Mouse (Mus musculus) lung, postnatal 0 days (tissue): ENCODE measurements at regions not wholly inside any gene's neighbourhood (a gene's known extent, or its start where the extent isn't known, plus 50 kb on each side); places are given as distances from the start of the nearest gene placed in this dataset.

Experiments
- ATAC-seq: fragments of 200-750 bp; cut with Nextera tagmentation; 2 replicates; pipeline ENCODE4 v1.8.0; 2017; ENCODE audit warnings: moderate library complexity
- DNase-seq: peaks from one replicate; pipeline ENCODE4 v3.0.0-alpha.2; 2016; ENCODE audit warnings: low spot score
- H3K27ac ChIP-seq: fragments of 300-500 bp; sonication (generic); 2 replicates; pipeline ENCODE4 v1.5.1; 2014; ENCODE audit warnings: antibody characterized with exemption, mild to moderate bottlenecking, low read length, mixed read lengths
- H3K27me3 ChIP-seq: fragments of 300-500 bp; sonication (generic); replicated peaks from 2 replicates; pipeline ENCODE4 v1.6.1; 2014; ENCODE audit warnings: low read length, mixed read lengths; ENCODE audit not compliant: insufficient read depth
- H3K36me3 ChIP-seq: fragments of 300-500 bp; sonication (generic); 2 replicates; pipeline ENCODE4 v1.6.1; 2014; ENCODE audit warnings: low read length, mixed read lengths; ENCODE audit not compliant: insufficient read depth
- H3K4me1 ChIP-seq: fragments of 300-500 bp; sonication (generic); 2 replicates; pipeline ENCODE4 v1.6.1; 2014; ENCODE audit warnings: antibody characterized with exemption, low read depth, low read length, mixed read lengths; ENCODE audit not compliant: insufficient read depth
- H3K4me2 ChIP-seq: fragments of 300-500 bp; sonication (generic); replicated peaks from 2 replicates; pipeline ENCODE4 v1.6.1; 2014; ENCODE audit warnings: low read depth, mild to moderate bottlenecking, low read length, moderate library complexity, mixed read lengths
- H3K4me3 ChIP-seq: fragments of 300-500 bp; sonication (generic); 2 replicates; pipeline ENCODE4 v1.5.1; 2014; ENCODE audit warnings: low read depth, low read length
- H3K9ac ChIP-seq: fragments of 300-500 bp; sonication (generic); replicated peaks from 2 replicates; pipeline ENCODE4 v1.6.1; 2014; ENCODE audit warnings: low read depth, mild to moderate bottlenecking
- H3K9me3 ChIP-seq: fragments of 300-500 bp; sonication (generic); 2 replicates; pipeline ENCODE4 v1.6.1; 2016; ENCODE audit warnings: low read length, mixed read lengths
- CTCF ChIP-seq: IDR thresholded peaks from 2 replicates; pipeline ENCODE4 v1.5.1; 2016; ENCODE audit warnings: antibody characterized with exemption, mild to moderate bottlenecking
- EP300 ChIP-seq: IDR thresholded peaks from 2 replicates; pipeline ENCODE4 v1.6.1; 2016; ENCODE audit warnings: antibody characterized with exemption, mild to moderate bottlenecking, control low read depth
- WGBS: fragments of 180-500 bp; shearing (Covaris S2); extraction: QIAGEN DNeasy Blood & Tissue Kit; methylation state at CpG from one replicate; pipeline ENCODE4 v1.1.7; 2014; 5-methylcytosine and 5-hydroxymethylcytosine counted together

GRCm38 (mm10) chr15:68387349-68388065 is 1886.8 kb upstream of the Lrrc6 start:
- no peaks in the 10 kb centered on the region for H3K9me3 ChIP-seq
- no peak overlapping the region for H3K27ac ChIP-seq
- H3K27me3 ChIP-seq, result no peaks in the 10 kb centered on the region
- H3K4me3 ChIP-seq, result no peak overlapping the region
- no peak overlapping the region for H3K9ac ChIP-seq
- DNase-seq, result peak; percentile 64
- TF ChIP-seq EP300 (no peak), CTCF (no peak)
- WGBS, result 67% methylated on average over 4 of the region's 4 CpGs
- no peaks in the 10 kb centered on the region for H3K36me3 ChIP-seq
- peak; percentile 63 for ATAC-seq
- H3K4me1 ChIP-seq, result no peaks in the 10 kb centered on the region
- H3K4me2 ChIP-seq, result no peak overlapping the region

- H3K9me3 ChIP-seq, result no peaks in the 10 kb centered on the region
- no peak overlapping the region for H3K27ac ChIP-seq
- DNase-seq (no peak), ATAC-seq (no peak)
- H3K4me1 ChIP-seq, result no peaks in the 10 kb centered on the region
- H3K4me2 ChIP-seq, result no peak overlapping the region
- 58% methylated on average over 10 of the region's 10 CpGs for WGBS
- no peaks in the 10 kb centered on the region for H3K36me3 ChIP-seq
- H3K9ac ChIP-seq, result no peak overlapping the region
- H3K4me3 ChIP-seq, result no peak overlapping the region
- TF ChIP-seq EP300 (no peak), CTCF (no peak; the same call in 1 of the 2 replicates)
- H3K27me3 ChIP-seq, result no peaks in the 10 kb centered on the region
Measured at GRCm38 (mm10) chr15:68384571-68385335, 1884.0 kb upstream of the Lrrc6 start.

DNA sequence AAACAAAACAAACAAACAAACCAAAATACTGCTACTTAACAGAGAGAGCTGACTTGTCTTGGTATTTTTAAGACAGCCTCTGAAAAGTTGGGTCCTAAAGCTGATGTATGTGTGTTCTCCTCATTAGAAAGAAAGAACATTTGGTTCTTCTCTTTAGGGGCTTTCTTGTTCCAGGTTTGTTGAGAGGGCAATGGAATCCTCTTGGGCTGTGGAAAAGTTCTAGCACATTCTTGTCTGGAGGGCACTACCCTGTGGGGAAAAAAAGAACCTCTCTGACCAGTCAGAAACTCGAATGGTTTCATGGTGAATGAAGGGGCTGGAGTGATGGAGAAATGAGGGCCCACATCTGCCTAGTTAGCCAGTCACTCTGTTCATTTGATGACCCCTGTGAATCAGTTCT is 1874.5 kb upstream of the Lrrc6 start:
- 40% methylated on average over 1 of the region's 1 CpGs for WGBS
- Histone ChIP-seq H3K27me3 (no peaks in the 10 kb centered on the region), H3K4me2 (no peak overlapping the region), H3K27ac (no peak overlapping the region), H3K4me1 (no peaks in the 10 kb centered on the region), H3K36me3 (no peaks in the 10 kb centered on the region), H3K4me3 (no peak overlapping the region), H3K9ac (no peak overlapping the region), H3K9me3 (no peaks in the 10 kb centered on the region)
- ATAC-seq (no peak), DNase-seq (no peak)
- peak; percentile 93 for TF ChIP-seq EP300
- no peak for TF ChIP-seq CTCF

- no peak overlapping the region for H3K4me2 ChIP-seq
- H3K9ac ChIP-seq, result no peak overlapping the region
- no peak overlapping the region for H3K4me3 ChIP-seq
- TF ChIP-seq EP300 (no peak), CTCF (no peak)
- peak; percentile 49 for DNase-seq
- H3K4me1 ChIP-seq, result no peaks in the 10 kb centered on the region
- no peaks in the 10 kb centered on the region for H3K36me3 ChIP-seq
- H3K27ac ChIP-seq, result no peak overlapping the region
- ATAC-seq, result no peak
- no peaks in the 10 kb centered on the region for H3K27me3 ChIP-seq
- WGBS, result 67% methylated on average over 3 of the region's 3 CpGs
- no peaks in the 10 kb centered on the region for H3K9me3 ChIP-seq
Measured at GRCm38 (mm10) chr15:68366816-68367215, 1866.1 kb upstream of the Lrrc6 start.

- WGBS, result under 1% methylated on average over 60 of the region's 72 CpGs
- peak overlapping the region; percentile 99 for H3K27ac ChIP-seq
- H3K9ac ChIP-seq, result peak overlapping the region; percentile 96
- TF ChIP-seq CTCF, result no peak; the same call in 1 of the 2 replicates
- no peak for TF ChIP-seq EP300
- H3K9me3 ChIP-seq, result no peaks in the 10 kb centered on the region
- peak overlapping the region; percentile 69 for H3K4me2 ChIP-seq
- ATAC-seq (peak; percentile 92), DNase-seq (peak; percentile 99)
- peak overlapping the region; percentile 94 for H3K4me3 ChIP-seq
- no peaks in the 10 kb centered on the region for H3K27me3 ChIP-seq
- no peaks in the 10 kb centered on the region for H3K36me3 ChIP-seq
- H3K4me1 ChIP-seq, result no peaks in the 10 kb centered on the region
Measured at GRCm38 (mm10) chr15:68363058-68363735, 1862.5 kb upstream of the Lrrc6 start.
